Mouse (Mus musculus): ENCODE results near the gene 2610528J11Rik.

- no peak for TF ChIP-seq MAX (IDR thresholded peaks at IDR 0.05; ENCODE audit: low read depth)
- no peak for TF ChIP-seq SRF (IDR thresholded peaks at IDR 0.05; ENCODE audit: control insufficient read depth, insufficient read length, low read depth)
- TF ChIP-seq POLR2AphosphoS2 (IDR thresholded peaks at IDR 0.05; ENCODE audit: insufficient read length, low read depth): no peak
Observed at GRCm38 (mm10) chr4:118533156-118533555, 6.4 kb downstream of the 2610528J11Rik start.

Data from myocyte (in vitro differentiated cells).